Mouse (Mus musculus): ENCODE results near the gene Fos.

DNA sequence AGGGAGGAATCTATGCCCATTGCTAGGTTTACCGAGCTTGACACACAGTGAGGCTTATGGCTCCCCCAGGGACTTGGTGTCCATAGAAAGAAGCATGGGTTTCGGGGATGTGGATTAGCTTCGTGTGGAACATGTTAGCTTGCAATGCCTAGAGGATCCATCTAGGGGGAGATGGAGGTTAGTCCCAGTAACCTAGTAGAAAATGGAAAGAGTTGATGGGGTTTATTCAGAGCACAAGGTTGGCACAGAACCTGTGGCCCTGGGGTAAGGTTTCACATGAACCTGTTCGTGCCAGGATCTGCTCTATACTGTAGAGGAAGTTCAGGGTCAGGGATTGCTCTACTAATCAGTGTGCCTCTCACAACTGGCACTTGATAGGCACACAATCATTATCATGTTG, 9.5 kb downstream of the Fos start:
- peak; percentile 58 for TF ChIP-seq CTCF (IDR thresholded peaks at IDR 0.05; ENCODE audit: low read depth)
- no peak for TF ChIP-seq EP300 (IDR thresholded peaks at IDR 0.05; ENCODE audit: low read depth)

Data from liver, embryonic 14.5 days (tissue).